Mouse (Mus musculus): ENCODE data around the gene Gm281.

Gm281 gene

GRCm38 (mm10) chr14:13812801-13813479 lies 101.3 kb downstream of the Gm281 start:
- DNase-seq, result no peak

DNA sequence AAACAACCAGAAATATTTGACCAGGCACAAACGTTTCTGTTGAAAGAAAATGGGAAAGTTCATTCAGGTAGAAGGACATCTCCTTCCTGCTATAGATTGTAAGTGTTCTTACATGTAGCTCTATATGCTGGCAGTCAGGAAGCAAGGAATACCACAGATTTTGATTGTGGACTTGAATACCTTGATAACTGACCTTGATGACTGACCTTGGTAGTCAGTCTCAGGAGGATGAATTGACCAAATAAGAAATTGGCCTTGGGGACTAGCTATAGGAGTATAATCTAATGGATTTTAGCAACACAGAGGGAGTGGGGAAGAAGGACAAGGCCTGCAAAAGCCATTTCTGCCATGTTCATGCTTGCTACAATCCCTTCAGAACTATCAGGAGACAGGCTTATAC lies 123.8 kb downstream of the Gm281 start:
- no peak for DNase-seq

GRCm38 (mm10) chr14:13790001-13790400 lies 124.3 kb downstream of the Gm281 start:
- no peak for DNase-seq

GRCm38 (mm10) chr14:13782970-13783369 lies 131.3 kb downstream of the Gm281 start:
- DNase-seq, result no peak

- no peak for DNase-seq
Observed at GRCm38 (mm10) chr14:13778383-13778782, 135.9 kb downstream of the Gm281 start.

DNA sequence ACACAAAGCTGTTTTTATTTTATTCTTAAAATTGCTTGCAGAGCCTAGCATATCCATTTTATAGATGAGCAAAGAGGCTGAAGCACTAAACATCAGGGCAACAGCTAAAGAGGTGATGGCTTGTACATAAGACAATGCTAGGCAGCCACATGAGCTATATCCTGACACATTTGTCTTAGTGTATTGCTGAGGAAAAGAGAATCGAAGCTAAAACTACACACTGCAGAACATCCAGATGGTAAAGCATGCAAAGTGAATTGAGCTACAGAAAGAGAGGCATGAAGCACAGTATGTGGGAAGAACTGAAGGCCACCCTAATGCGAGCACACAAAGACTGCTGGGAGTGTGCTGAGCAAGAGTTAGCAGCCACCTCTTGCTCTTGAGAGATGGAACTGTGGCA lies 143.1 kb downstream of the Gm281 start:
- DNase-seq, result no peak

- no peak for DNase-seq
Observed at GRCm38 (mm10) chr14:13770686-13771085, 143.6 kb downstream of the Gm281 start.
